Mouse (Mus musculus): ENCODE measurements around the gene Zbtb5. TPM values are rescaled to one million over a fixed set of nuclear protein-coding genes. Genes with fewer than 3 reads are reported as not detected.

Zbtb5 gene
- polyA plus RNA-seq, 1 experiment from 2014 or later, result 37.6 TPM

DNA sequence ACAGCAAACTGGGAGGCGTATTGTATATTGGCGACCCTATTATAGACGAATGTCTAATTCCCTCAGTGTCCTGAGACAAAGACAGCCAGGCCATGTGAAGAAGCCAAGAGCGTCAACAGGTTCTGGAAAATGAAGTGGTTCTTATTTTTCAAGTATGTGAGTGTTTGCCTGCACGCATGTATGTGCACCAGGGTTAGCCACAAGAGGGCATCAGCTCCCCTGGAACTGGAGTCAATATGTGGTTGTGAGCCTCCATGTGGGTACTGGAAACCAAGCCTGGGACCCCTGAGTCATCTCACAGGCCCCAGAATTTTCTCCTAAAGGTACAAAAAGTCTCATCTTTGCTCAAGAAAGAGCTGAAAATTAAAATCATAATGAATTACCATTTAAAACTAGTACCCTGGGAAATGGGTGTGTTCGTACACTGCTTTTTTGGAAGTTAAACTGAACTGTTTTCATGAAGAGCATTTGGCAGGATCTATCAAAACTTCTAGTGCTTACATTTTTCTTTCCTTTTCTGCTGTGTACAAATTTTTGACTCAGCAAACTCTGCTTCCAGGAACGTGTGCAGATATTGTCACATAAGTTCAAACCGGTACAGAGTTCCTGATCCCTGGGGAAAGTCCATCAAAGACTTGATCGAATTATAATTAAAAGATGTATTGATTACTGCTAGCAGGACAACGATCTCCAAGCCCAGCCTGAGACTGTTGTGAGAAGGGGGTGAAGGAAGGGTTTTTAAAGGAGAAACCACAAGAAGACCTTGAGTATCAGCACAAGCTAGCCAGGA is 35.1 kb downstream of the Zbtb5 start:
- H3K27ac ChIP-seq, result no peak overlapping the region
- no peaks in the 10 kb centered on the region for H3K27me3 ChIP-seq (ENCODE audit: poor library complexity, severe bottlenecking)
- no peak for DNase-seq (ENCODE audit: extremely low spot score, low spot score)
- no peaks in the 10 kb centered on the region for H3K36me3 ChIP-seq (replicated peaks)
- whole genome bisulfite sequencing, result 92% methylated on average over 10 of the region's 10 CpGs
- no peak overlapping the region for H3K4me3 ChIP-seq
- H3K9me3 ChIP-seq, result no peaks in the 10 kb centered on the region
- H3K4me1 ChIP-seq, result peaks cover 26% of the 10 kb centered on the region

DNA sequence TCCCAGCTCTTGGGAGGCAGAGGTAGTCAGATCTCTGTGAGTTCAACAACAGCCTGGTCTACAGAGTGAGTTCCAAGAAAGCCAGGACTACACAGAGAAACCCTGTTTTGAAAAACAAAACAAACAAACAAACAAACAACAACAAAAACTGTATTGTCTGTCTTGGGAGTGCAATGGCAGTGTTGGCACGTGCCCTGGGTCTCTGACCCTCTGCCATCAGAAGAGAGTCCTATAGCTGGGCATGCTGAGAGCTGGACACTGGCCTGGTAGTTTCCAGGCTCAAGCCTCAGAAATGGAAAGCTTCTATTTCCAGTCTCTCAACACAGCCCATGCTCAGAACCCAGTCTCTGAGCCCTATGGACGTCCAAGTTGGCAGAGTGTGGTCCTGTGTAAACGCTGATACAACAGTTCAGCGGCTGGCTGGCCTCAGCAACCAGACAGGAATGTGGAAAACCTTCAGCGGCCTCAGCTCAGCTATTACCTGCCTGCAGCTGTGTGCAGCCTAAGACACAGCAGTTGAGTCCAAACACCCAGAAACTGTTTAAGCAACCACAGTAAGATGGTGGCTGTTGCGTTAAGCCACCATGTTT is 36.1 kb downstream of the Zbtb5 start:
- no peaks in the 10 kb centered on the region for H3K36me3 ChIP-seq (replicated peaks)
- no peak overlapping the region for H3K27ac ChIP-seq
- H3K27me3 ChIP-seq (ENCODE audit: poor library complexity, severe bottlenecking), result no peaks in the 10 kb centered on the region
- no peak overlapping the region for H3K4me3 ChIP-seq
- H3K9me3 ChIP-seq, result no peaks in the 10 kb centered on the region
- H3K4me1 ChIP-seq, result peaks cover 17% of the 10 kb centered on the region
- WGBS, result 82% methylated on average over 6 of the region's 6 CpGs
- DNase-seq (ENCODE audit: extremely low spot score, low spot score), result no peak

DNA sequence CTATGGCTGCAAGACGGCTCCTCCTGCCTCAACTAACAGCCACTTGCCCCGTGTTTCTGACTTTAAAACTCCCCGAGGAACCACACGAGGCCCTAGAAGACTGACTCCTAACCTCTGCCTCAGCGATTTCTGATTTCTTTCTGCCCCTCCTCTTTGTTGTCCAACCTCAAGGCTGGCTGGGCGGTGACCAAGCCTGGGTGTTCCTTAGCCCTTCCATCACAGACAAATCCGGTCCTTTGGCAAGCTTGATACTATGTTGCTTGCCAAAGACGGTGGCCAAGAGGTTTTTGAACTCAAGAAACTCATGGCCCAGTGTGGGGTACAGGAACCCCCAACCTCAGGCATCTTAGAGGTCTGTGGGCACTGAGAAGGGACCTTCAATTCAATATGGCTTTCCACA is 37.9 kb downstream of the Zbtb5 start:
- DNase-seq (ENCODE audit: extremely low spot score, low spot score), result no peak
- 79% methylated on average over 8 of the region's 8 CpGs for WGBS
- H3K36me3 ChIP-seq (replicated peaks), result no peaks in the 10 kb centered on the region
- H3K4me3 ChIP-seq, result no peak overlapping the region
- H3K27ac ChIP-seq, result peak overlapping the region; percentile 68; the same call in 1 of the 2 replicates
- H3K9me3 ChIP-seq, result no peaks in the 10 kb centered on the region
- peaks cover 14% of the 10 kb centered on the region for H3K4me1 ChIP-seq
- H3K27me3 ChIP-seq (ENCODE audit: poor library complexity, severe bottlenecking), result no peaks in the 10 kb centered on the region

DNA sequence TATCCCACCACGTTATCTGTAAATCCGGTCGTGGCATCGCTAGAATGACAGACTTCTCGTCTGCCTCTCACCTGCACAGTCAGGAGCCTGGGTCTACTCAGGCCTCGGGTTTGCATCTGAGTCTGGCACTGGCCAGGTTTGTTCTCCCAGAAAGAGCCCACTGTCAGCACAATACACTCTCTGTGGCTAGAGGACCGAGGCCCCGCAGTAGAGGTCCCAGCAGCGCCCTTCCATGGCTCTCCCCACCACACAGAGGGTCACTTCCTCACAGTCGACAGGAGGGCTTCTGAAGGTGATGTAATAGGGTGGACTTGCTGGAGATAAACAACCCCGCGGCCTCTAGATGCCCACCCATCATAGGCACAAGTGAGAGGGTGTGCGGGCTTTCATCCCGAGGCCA is 38.3 kb downstream of the Zbtb5 start:
- Histone ChIP-seq H3K4me1 (peaks cover 14% of the 10 kb centered on the region), H3K36me3 (replicated peaks) (no peaks in the 10 kb centered on the region), H3K4me3 (peak overlapping the region; percentile 34), H3K27ac (peak overlapping the region; percentile 68), H3K27me3 (ENCODE audit: poor library complexity, severe bottlenecking) (no peaks in the 10 kb centered on the region), H3K9me3 (no peaks in the 10 kb centered on the region)
- DNase-seq (ENCODE audit: extremely low spot score, low spot score), result no peak
- 59% methylated on average over 14 of the region's 14 CpGs for WGBS

DNA sequence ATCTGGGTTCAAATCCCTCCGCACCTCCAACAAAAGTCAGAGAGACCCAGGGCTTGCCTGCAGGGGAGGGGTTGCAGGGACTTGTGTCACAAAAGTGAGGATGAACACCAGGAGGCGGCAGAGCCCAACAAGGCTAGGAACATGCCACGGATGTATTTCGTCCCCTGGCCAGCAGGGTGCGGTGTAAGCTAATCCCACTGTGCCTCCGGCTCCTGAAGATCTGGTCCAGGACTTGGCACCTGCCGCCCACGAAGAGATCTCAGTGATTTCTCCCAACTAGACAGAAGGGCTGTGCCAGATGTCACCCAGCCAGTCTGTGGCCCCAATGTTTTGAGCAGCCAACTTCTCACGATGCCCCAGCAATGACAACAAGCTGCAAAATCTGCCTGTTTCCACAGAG is 38.8 kb downstream of the Zbtb5 start:
- Histone ChIP-seq H3K4me1 (peaks cover 14% of the 10 kb centered on the region), H3K4me3 (peak overlapping the region; percentile 34), H3K36me3 (replicated peaks) (no peaks in the 10 kb centered on the region), H3K27me3 (ENCODE audit: poor library complexity, severe bottlenecking) (no peaks in the 10 kb centered on the region), H3K9me3 (no peaks in the 10 kb centered on the region), H3K27ac (peak overlapping the region; percentile 68)
- 14% methylated on average over 9 of the region's 9 CpGs for WGBS
- peak; percentile 82 for DNase-seq (ENCODE audit: extremely low spot score, low spot score)

DNA sequence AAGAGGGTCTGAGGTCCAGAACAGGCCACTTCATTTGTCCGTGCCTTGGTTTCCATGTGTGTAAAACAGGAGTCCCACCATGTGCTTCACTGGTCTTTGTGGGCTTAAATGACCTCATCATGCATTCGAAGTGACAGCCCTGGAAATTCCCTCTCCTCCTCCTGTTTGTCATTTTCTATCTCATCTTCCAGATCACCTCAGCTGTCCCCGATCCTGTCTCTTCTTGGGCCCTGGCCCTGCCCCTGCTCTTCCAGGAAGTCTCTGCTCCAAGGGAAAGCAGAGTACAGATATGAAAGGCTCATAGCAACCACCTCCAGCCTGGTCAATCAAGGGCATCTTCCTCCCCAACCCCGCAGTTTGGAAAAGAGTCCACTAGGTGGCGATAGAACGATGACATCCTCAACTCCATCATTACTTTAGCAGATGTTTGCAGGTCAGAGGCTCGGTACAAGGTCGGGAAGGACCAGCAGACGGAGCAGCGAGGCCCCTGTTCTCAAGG is 41.6 kb downstream of the Zbtb5 start:
- Histone ChIP-seq H3K36me3 (replicated peaks) (no peaks in the 10 kb centered on the region), H3K4me1 (peaks cover 14% of the 10 kb centered on the region), H3K27ac (no peak overlapping the region), H3K4me3 (no peak overlapping the region), H3K27me3 (ENCODE audit: poor library complexity, severe bottlenecking) (no peaks in the 10 kb centered on the region), H3K9me3 (no peaks in the 10 kb centered on the region)
- peak; percentile 66 for DNase-seq (ENCODE audit: extremely low spot score, low spot score)
- 27% methylated on average over 10 of the region's 10 CpGs for WGBS

DNA sequence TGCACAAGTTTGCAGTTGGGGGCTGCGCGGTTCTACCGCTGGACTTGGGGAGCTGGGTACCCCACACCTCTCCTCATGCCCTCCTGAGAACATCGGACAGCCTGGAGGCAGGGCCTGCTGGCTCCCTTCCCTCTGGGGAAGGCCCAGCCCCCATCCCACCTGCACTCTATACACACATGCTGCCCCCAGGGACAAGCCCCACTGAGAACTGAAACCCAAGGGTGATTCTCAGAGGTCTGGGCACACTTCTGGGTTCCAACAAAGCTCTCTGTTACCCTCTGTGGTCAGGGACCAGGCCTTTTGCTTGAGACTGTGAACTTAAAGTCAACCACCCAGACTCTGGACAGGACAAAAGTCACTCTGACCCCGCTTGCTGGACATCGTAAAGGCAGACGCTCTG is 42.2 kb downstream of the Zbtb5 start:
- no peak overlapping the region for H3K27ac ChIP-seq
- WGBS, result 96% methylated on average over 7 of the region's 7 CpGs
- H3K4me1 ChIP-seq, result peaks cover 14% of the 10 kb centered on the region
- no peaks in the 10 kb centered on the region for H3K9me3 ChIP-seq
- DNase-seq (ENCODE audit: extremely low spot score, low spot score), result no peak
- no peak overlapping the region for H3K4me3 ChIP-seq
- H3K36me3 ChIP-seq (replicated peaks), result no peaks in the 10 kb centered on the region
- H3K27me3 ChIP-seq (ENCODE audit: poor library complexity, severe bottlenecking), result no peaks in the 10 kb centered on the region

DNA sequence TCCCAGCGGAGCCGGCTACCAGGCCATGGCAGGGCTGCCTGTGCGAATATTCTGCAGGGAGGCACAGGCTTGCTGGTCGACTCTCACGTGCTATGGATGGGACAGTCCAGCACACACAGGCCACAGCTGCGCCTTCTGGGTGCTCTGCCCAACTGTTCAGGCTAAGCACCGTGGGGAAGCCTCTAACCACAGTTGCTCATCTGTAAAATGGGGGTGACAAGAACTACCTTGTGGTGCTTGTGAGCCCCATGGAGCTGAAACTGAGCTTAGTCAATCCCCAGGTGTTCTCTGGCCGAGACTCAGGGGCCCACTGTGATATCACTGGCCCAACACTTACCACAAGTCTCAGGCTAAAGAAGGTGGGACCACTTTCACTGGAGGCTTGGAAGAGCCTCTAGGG is 44.8 kb downstream of the Zbtb5 start:
- 85% methylated on average over 8 of the region's 8 CpGs for WGBS
- peaks cover 5% of the 10 kb centered on the region; the same call in 1 of the 2 replicates for H3K4me1 ChIP-seq
- no peak overlapping the region for H3K4me3 ChIP-seq
- no peak overlapping the region for H3K27ac ChIP-seq
- no peaks in the 10 kb centered on the region for H3K36me3 ChIP-seq (replicated peaks)
- no peaks in the 10 kb centered on the region for H3K27me3 ChIP-seq (ENCODE audit: poor library complexity, severe bottlenecking)
- DNase-seq (ENCODE audit: extremely low spot score, low spot score), result no peak
- no peaks in the 10 kb centered on the region for H3K9me3 ChIP-seq

DNA sequence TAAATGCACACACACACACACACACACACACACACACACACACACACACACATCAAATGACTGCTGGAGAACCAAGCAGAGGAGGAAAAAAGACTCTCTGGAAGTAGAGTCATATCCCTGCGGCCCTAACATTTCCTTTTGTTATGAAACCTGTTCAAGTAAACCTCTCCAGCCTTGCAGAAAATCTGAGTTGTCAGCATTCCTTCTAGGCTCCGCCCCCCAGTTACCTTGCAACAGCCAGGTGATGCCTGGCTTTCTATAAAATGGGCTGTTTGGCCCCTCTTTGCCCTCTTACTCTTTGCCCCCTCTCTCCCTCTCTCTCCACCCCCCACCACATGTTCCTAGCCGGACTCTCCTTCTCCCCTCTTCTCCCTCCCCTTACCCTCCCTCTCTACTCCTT is 46.5 kb downstream of the Zbtb5 start:
- no peak for DNase-seq (ENCODE audit: extremely low spot score, low spot score)
- H3K9me3 ChIP-seq, result no peaks in the 10 kb centered on the region
- H3K4me3 ChIP-seq, result no peak overlapping the region
- no peak overlapping the region for H3K27ac ChIP-seq
- H3K4me1 ChIP-seq, result peaks cover 1% of the 10 kb centered on the region; the same call in 1 of the 2 replicates
- WGBS, result 88% methylated on average over 3 of the region's 3 CpGs
- H3K27me3 ChIP-seq (ENCODE audit: poor library complexity, severe bottlenecking), result no peaks in the 10 kb centered on the region
- H3K36me3 ChIP-seq (replicated peaks), result no peaks in the 10 kb centered on the region

DNA sequence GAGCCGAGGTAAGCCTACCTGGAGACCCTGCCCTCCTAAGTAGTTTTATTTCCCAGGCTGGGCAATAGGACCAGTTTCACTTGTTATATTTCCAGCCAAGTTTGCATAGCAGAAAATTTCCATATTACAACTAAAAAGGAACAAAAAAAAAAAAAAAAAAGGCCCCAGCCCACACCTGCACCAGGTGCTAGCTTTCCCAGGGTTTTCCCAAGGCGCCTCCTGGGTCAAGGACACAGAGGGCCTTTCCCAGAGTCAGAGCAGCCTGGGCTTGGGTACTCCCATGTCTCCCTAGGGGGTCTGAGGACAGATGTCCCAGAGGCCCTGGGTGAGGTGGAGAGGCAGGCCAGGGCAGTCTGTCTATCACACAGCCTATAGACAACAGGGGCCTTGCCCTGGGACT is 47.0 kb downstream of the Zbtb5 start:
- Histone ChIP-seq H3K4me1 (no peaks in the 10 kb centered on the region), H3K36me3 (replicated peaks) (no peaks in the 10 kb centered on the region), H3K27ac (no peak overlapping the region), H3K27me3 (ENCODE audit: poor library complexity, severe bottlenecking) (no peaks in the 10 kb centered on the region), H3K9me3 (no peaks in the 10 kb centered on the region), H3K4me3 (no peak overlapping the region)
- DNase-seq (ENCODE audit: extremely low spot score, low spot score), result no peak
- 87% methylated on average over 2 of the region's 2 CpGs for WGBS

DNA sequence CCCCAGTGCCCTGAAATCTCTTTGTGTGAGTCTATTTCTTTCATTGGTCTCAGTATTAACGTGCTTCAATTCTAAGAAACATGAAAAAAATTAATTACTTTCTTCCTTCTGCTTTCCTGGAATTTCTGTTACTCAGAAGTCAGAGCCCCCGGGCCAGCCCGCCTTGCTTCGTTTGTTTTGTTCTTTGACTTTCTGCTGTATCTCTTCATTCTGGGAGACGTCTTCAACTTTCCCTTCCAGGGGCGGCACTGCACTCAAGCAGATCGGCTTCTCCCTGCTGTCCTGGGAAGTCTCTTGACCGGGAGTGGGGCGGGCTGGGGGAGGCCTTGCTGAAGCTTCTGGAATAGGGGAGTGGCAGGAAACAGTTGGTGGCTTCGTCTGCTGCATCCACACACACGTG is 49.1 kb downstream of the Zbtb5 start:
- no peak for DNase-seq (ENCODE audit: extremely low spot score, low spot score)
- H3K27me3 ChIP-seq (ENCODE audit: poor library complexity, severe bottlenecking), result no peaks in the 10 kb centered on the region
- H3K36me3 ChIP-seq (replicated peaks), result no peaks in the 10 kb centered on the region
- H3K4me1 ChIP-seq, result no peaks in the 10 kb centered on the region
- H3K9me3 ChIP-seq, result no peaks in the 10 kb centered on the region
- no peak overlapping the region for H3K4me3 ChIP-seq
- H3K27ac ChIP-seq, result no peak overlapping the region
- WGBS, result 79% methylated on average over 11 of the region's 11 CpGs

DNA sequence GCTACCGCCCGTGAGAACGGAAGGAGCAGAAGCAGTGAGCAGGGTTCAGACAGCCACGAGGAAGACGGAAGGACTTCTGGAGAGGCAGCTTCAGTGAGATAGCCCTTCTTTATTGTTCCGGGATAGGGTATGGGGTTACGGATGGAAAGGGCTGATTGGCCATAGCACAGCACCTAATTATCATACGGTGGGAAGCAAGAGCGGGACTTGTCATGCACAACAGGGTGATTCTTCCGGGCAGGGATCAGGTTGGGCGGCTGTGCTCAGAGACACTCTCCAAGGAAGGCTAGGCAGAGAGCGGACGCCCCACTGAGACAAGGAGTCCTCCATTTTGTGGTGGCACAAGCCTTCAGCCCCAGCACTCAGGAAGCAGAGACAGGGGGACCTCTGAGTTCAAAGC is 53.0 kb downstream of the Zbtb5 start:
- no peak for DNase-seq (ENCODE audit: extremely low spot score, low spot score)
- Histone ChIP-seq H3K4me3 (no peak overlapping the region), H3K36me3 (replicated peaks) (no peaks in the 10 kb centered on the region), H3K27ac (no peak overlapping the region), H3K4me1 (no peaks in the 10 kb centered on the region), H3K9me3 (no peaks in the 10 kb centered on the region), H3K27me3 (ENCODE audit: poor library complexity, severe bottlenecking) (no peaks in the 10 kb centered on the region)
- WGBS, result 95% methylated on average over 13 of the region's 13 CpGs

DNA sequence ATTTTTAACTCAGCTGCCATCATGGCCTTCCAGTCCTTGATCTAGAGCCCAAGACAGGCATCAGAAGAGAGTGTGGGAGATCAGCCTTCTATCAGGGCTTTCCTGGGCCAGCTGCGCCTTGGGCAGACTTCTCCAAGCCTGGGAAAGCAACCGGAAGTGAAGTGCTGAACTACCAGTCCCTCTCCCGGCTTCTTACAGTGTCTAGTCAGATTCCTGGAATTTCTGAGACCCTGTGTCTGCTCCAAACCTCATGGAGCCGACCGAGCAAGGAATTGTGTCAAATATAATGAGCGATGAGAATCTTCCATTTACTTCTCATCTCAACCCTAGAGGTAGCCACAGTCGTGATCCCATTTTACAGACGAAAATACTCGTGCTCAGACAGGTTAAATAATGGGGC is 53.4 kb downstream of the Zbtb5 start:
- H3K36me3 ChIP-seq (replicated peaks), result no peaks in the 10 kb centered on the region
- no peaks in the 10 kb centered on the region for H3K4me1 ChIP-seq
- H3K4me3 ChIP-seq, result no peak overlapping the region
- no peak overlapping the region for H3K27ac ChIP-seq
- DNase-seq (ENCODE audit: extremely low spot score, low spot score), result no peak
- 91% methylated on average over 9 of the region's 9 CpGs for WGBS
- no peaks in the 10 kb centered on the region for H3K9me3 ChIP-seq
- H3K27me3 ChIP-seq (ENCODE audit: poor library complexity, severe bottlenecking), result no peaks in the 10 kb centered on the region
